Mouse (Mus musculus) olfactory bulb, adult 2 months (tissue): ENCODE results near the gene Erbb4.

Experiments
- CTCF ChIP-seq: fragments of 200-500 bp; IDR thresholded peaks from 2 replicates; pipeline ENCODE4 v1.5.1; 2012; ENCODE audit warnings: low read depth, mild to moderate bottlenecking, low read length, moderate library complexity; ENCODE audit not compliant: insufficient read depth
- POLR2A ChIP-seq: fragments of 200-500 bp; IDR thresholded peaks from 2 replicates; pipeline ENCODE4 v1.6.1; 2012; ENCODE audit warnings: mild to moderate bottlenecking, low read depth, low read length, moderate library complexity; ENCODE audit not compliant: insufficient read depth

DNA sequence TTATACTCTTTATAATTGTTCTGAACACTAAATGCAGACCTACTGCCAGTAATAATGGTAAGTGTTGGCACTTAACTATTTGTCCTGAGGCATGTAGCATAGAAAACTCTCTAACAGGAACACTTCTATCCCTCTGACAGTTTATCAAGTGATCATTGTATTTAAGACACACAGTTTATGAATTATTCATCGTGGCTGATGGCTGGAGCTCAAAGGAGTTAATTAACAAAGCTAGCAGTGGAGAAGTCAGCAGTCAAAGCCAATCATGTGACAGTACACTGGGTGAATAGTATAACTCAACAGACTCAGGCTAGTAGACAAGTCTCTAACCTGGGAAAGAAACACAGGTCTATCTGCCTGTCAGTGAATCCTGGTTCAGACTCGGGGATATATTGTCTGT, 49.5 kb upstream of the Erbb4 start:
- no peak for TF ChIP-seq CTCF
- TF ChIP-seq POLR2A = no peak
